Mouse (Mus musculus): ENCODE measurements around the gene Prr23a1. TPM values are rescaled to one million over a fixed set of nuclear protein-coding genes. Genes with fewer than 3 reads are reported as not detected.

The Prr23a1 gene
- total RNA-seq, 2 experiments from 2014 or later: not detected

Other genes with a start within 250 kb of the Prr23a1 start
- gene Mrps22, start 240.8 kb upstream of the Prr23a1 start, total RNA-seq (2021): 10 to 100 TPM; 30.2 to 33.5 TPM
- gene Prr23a2, start 14.0 kb downstream of the Prr23a1 start, total RNA-seq (2021): not detected
- not detected for gene Prr23a3, start 22.3 kb downstream of the Prr23a1 start, total RNA-seq (2021)
- gene 7420426K07Rik, start 60.6 kb downstream of the Prr23a1 start, total RNA-seq (2021): not detected
- gene Foxl2, start 112.8 kb downstream of the Prr23a1 start, total RNA-seq (2021): 1 to 10 TPM; 1.4 to 1.6 TPM
- 10 to 100 TPM; 53.8 to 58.5 TPM for gene Faim, start 143.9 kb downstream of the Prr23a1 start, total RNA-seq (2021)
- gene Gm1123, start 193.2 kb downstream of the Prr23a1 start, total RNA-seq (2021): under 1 TPM in 1 of 2 experiments, not detected in 1; 0.21 TPM